Mouse (Mus musculus) urinary bladder, postnatal 14 days (tissue): ENCODE results near the gene Atp5c1.

Experiments used
- DNase-seq: peaks from one replicate; pipeline ENCODE4 v3.0.0; 2021; ENCODE audit warnings: low spot score

Atp5c1 gene

GRCm38 (mm10) chr2:10080310-10081010, at the start of gene Atp5c1, which contains the start of gene Kin:
TSS of gene Atp5c1 (minus strand) at chr2:10080510.
TSS of gene Kin (plus strand) at chr2:10080593.
- DNase-seq, result peak; percentile 97

- DNase-seq, result no peak
Observed at GRCm38 (mm10) chr2:10128571-10128970, 48.3 kb upstream of the Atp5c1 start.

- DNase-seq, result no peak
Observed at GRCm38 (mm10) chr2:10127471-10127870, 47.2 kb upstream of the Atp5c1 start.

GRCm38 (mm10) chr2:10126122-10126521, 45.8 kb upstream of the Atp5c1 start:
- DNase-seq, result no peak

GRCm38 (mm10) chr2:10121826-10122225, 41.5 kb upstream of the Atp5c1 start:
- no peak for DNase-seq

GRCm38 (mm10) chr2:10119276-10119675, 39.0 kb upstream of the Atp5c1 start:
- no peak for DNase-seq

- no peak for DNase-seq
Observed at GRCm38 (mm10) chr2:10118751-10119150, 38.4 kb upstream of the Atp5c1 start.

GRCm38 (mm10) chr2:10108535-10109189, 28.4 kb upstream of the Atp5c1 start:
- DNase-seq, result no peak

GRCm38 (mm10) chr2:10101180-10101579, 20.9 kb upstream of the Atp5c1 start:
- peak; percentile 53 for DNase-seq

- DNase-seq, result no peak
Observed at GRCm38 (mm10) chr2:10100471-10100870, 20.2 kb upstream of the Atp5c1 start.

GRCm38 (mm10) chr2:10098598-10099215, 18.4 kb upstream of the Atp5c1 start:
- DNase-seq, result peak; percentile 61

- peak; percentile 18 for DNase-seq
Observed at GRCm38 (mm10) chr2:10094327-10095100, 14.2 kb upstream of the Atp5c1 start.

GRCm38 (mm10) chr2:10087256-10087850, 7.0 kb upstream of the Atp5c1 start:
- DNase-seq, result no peak

GRCm38 (mm10) chr2:10082737-10083136, 2.4 kb upstream of the Atp5c1 start:
- DNase-seq, result no peak

GRCm38 (mm10) chr2:10081453-10082080, 1.3 kb upstream of the Atp5c1 start:
- no peak for DNase-seq

- no peak for DNase-seq
Observed at GRCm38 (mm10) chr2:10079745-10080309, 483 bp downstream of the Atp5c1 start.

- no peak for DNase-seq
Observed at GRCm38 (mm10) chr2:10076675-10077074, 3.6 kb downstream of the Atp5c1 start.

GRCm38 (mm10) chr2:10074470-10074869, 5.8 kb downstream of the Atp5c1 start:
- DNase-seq, result no peak

GRCm38 (mm10) chr2:10071751-10072150, 8.6 kb downstream of the Atp5c1 start:
- no peak for DNase-seq

- DNase-seq, result no peak
Observed at GRCm38 (mm10) chr2:10058836-10059235, 21.5 kb downstream of the Atp5c1 start.

- no peak for DNase-seq
Observed at GRCm38 (mm10) chr2:10051996-10052395, 28.3 kb downstream of the Atp5c1 start.
